Mouse (Mus musculus): ENCODE results near the gene Nfkb1.

DNA sequence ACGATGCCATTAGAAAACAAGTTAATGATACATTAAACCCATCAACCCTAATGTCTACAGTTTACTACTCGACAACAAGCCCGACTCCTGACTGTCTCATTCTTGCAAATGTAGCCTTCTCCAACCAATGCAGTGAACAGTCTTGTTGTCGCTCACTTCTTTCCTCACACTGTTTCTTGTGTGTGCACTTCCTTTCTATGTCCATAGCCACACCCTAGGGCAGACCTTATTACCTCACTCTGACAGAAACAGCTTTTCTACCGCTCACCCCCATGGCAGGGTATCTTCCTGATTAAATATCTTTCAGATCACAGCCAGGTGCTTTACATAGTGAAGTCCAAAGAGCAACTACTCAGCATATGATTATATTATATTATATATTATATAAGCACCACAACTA is 15.9 kb downstream of the Nfkb1 start:
- TF ChIP-seq CTCF (IDR thresholded peaks at IDR 0.05; ENCODE audit: low read depth) (no peak), EP300 (IDR thresholded peaks at IDR 0.05; ENCODE audit: low read depth) (no peak)
